Mouse (Mus musculus) midbrain, postnatal 0 days (tissue): Measurements from ENCODE around the gene Tnrc6b. TPM values are rescaled to one million over a fixed set of nuclear protein-coding genes. Genes with fewer than 3 reads are reported as not detected.
A peak's percentile ranks its signal among the peaks of the same experiment; 100 is the strongest.

Experiments used
- ATAC-seq: fragments of 200-750 bp; cut with Nextera tagmentation; 2 replicates; pipeline ENCODE4 v1.8.0; 2017; ENCODE audit warnings: moderate number of reproducible peaks, mild to moderate bottlenecking, moderate TSS enrichment, moderate library complexity; ENCODE audit not compliant: low FRiP score
- DNase-seq: peaks from one replicate; pipeline ENCODE4 v3.0.0-alpha.2; 2015; ENCODE audit warnings: low spot score
- H3K27ac ChIP-seq: fragments of 300-500 bp; sonication (generic); 2 replicates; pipeline ENCODE4 v1.5.1; 2014; ENCODE audit warnings: low read depth, mild to moderate bottlenecking, low read length, mixed read lengths
- H3K27me3 ChIP-seq: fragments of 300-500 bp; sonication (generic); 2 replicates; pipeline ENCODE4 v1.6.1; 2014; ENCODE audit warnings: low read length, control low read depth, mixed read lengths; ENCODE audit not compliant: insufficient read depth
- H3K36me3 ChIP-seq: fragments of 300-500 bp; sonication (generic); 2 replicates; pipeline ENCODE4 v1.6.1; 2014; ENCODE audit warnings: low read length, control low read depth, mixed read lengths; ENCODE audit not compliant: insufficient read depth
- H3K4me1 ChIP-seq: fragments of 300-500 bp; sonication (generic); 2 replicates; pipeline ENCODE4 v1.6.1; 2014; ENCODE audit warnings: mild to moderate bottlenecking, control low read depth, antibody characterized with exemption, low read length, mixed read lengths; ENCODE audit not compliant: insufficient read depth
- H3K4me2 ChIP-seq: fragments of 300-500 bp; sonication (generic); 2 replicates; pipeline ENCODE4 v1.6.1; 2014; ENCODE audit warnings: low read depth, mild to moderate bottlenecking, low read length, mixed read lengths; ENCODE audit not compliant: poor library complexity, severe bottlenecking
- H3K4me3 ChIP-seq: fragments of 300-500 bp; sonication (generic); 2 replicates; pipeline ENCODE4 v1.5.1; 2014; ENCODE audit warnings: low read depth, mild to moderate bottlenecking, low read length, moderate library complexity
- H3K9ac ChIP-seq: fragments of 300-500 bp; sonication (generic); replicated peaks from 2 replicates; pipeline ENCODE4 v1.6.1; 2014; ENCODE audit warnings: mild to moderate bottlenecking, low read length, moderate library complexity, mixed read lengths; ENCODE audit not compliant: poor library complexity, severe bottlenecking
- H3K9me3 ChIP-seq: fragments of 300-500 bp; sonication (generic); 2 replicates; pipeline ENCODE4 v1.6.1; 2016; ENCODE audit warnings: low read length, control low read depth
- CTCF ChIP-seq: IDR thresholded peaks from 2 replicates; pipeline ENCODE4 v1.5.1; 2016; ENCODE audit warnings: antibody characterized with exemption, mild to moderate bottlenecking
- WGBS: fragments of 180-500 bp; shearing (Covaris S2); extraction: QIAGEN DNeasy Blood & Tissue Kit; methylation state at CpG from one replicate; pipeline ENCODE4 v1.1.7; 2014; 5-methylcytosine and 5-hydroxymethylcytosine counted together
- polyA plus RNA-seq: library from polyadenylated mRNA; unstranded; fragments of >200 nt; fragmentation: Nextera tagmentation; extraction: Ambion mirVana; gene quantifications from 2 replicates; pipeline ENCODE4 v1.2.1, GENCODE M21; 2015
- total RNA-seq: library from RNA; depleted of rRNA; stranded (reverse); fragments of >200 nt; gene quantifications from 2 replicates; pipeline ENCODE4 v1.2.3, GENCODE M21; 2014

The Tnrc6b gene
- total and polyA plus RNA-seq, 2 experiments from 2014 or later = 26.3 to 30.0 TPM

- no peak for TF ChIP-seq CTCF
- no peaks in the 10 kb centered on the region for H3K36me3 ChIP-seq
- H3K4me1 ChIP-seq = peaks cover 20% of the 10 kb centered on the region
- H3K9me3 ChIP-seq = no peaks in the 10 kb centered on the region
- peak overlapping the region; percentile 87 for H3K4me2 ChIP-seq
- no peaks in the 10 kb centered on the region for H3K27me3 ChIP-seq
- peak overlapping the region; percentile 53 for H3K4me3 ChIP-seq
- H3K27ac ChIP-seq = peak overlapping the region; percentile 82
- WGBS = under 1% methylated on average over 10 of the region's 10 CpGs
- peak; percentile 57; the same call in 1 of the 2 replicates for ATAC-seq
- peak; percentile 79 for DNase-seq
- H3K9ac ChIP-seq = peak overlapping the region; percentile 71
Observed at GRCm38 (mm10) chr15:80799634-80800137, 88.6 kb downstream of the Tnrc6b start.

DNA sequence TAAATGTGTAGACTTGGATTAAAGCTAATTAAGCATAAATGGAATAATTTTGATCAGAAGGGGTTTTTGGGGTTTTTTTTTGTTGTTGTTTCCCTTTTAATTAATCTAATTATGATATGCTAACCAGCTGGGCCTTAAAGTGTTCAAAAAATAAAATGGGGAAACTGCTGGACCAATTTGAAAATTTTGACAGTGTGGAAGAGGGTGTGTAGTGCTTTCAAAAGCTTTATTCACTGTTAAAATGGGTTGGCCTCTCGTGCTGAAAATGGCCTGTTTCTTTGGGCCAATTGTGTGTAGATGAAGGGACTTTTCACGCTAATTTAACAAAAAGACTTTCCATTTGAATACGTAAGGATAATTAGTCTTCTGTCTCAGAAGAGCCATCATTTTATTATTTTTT lies 89.1 kb downstream of the Tnrc6b start:
- DNase-seq (no peak), ATAC-seq (no peak)
- peak overlapping the region; percentile 82; the same call in 1 of the 2 replicates for H3K27ac ChIP-seq
- peak overlapping the region; percentile 53 for H3K4me3 ChIP-seq
- H3K9me3 ChIP-seq = no peaks in the 10 kb centered on the region
- no peak for TF ChIP-seq CTCF
- no peaks in the 10 kb centered on the region for H3K36me3 ChIP-seq
- H3K9ac ChIP-seq = peak overlapping the region; percentile 71
- WGBS = 2% methylated on average over 3 of the region's 3 CpGs
- H3K27me3 ChIP-seq = no peaks in the 10 kb centered on the region
- peak overlapping the region; percentile 87 for H3K4me2 ChIP-seq
- H3K4me1 ChIP-seq = peaks cover 20% of the 10 kb centered on the region

GRCm38 (mm10) chr15:80800765-80801164 lies 89.7 kb downstream of the Tnrc6b start:
- H3K4me1 ChIP-seq = peaks cover 20% of the 10 kb centered on the region
- no peaks in the 10 kb centered on the region for H3K27me3 ChIP-seq
- no peaks in the 10 kb centered on the region for H3K9me3 ChIP-seq
- TF ChIP-seq CTCF = no peak
- peak overlapping the region; percentile 82; the same call in 1 of the 2 replicates for H3K27ac ChIP-seq
- H3K4me2 ChIP-seq = peak overlapping the region; percentile 87
- DNase-seq = no peak
- 8% methylated on average over 4 of the region's 4 CpGs for WGBS
- H3K4me3 ChIP-seq = peak overlapping the region; percentile 53
- peak overlapping the region; percentile 71 for H3K9ac ChIP-seq
- H3K36me3 ChIP-seq = no peaks in the 10 kb centered on the region
- ATAC-seq = no peak

DNA sequence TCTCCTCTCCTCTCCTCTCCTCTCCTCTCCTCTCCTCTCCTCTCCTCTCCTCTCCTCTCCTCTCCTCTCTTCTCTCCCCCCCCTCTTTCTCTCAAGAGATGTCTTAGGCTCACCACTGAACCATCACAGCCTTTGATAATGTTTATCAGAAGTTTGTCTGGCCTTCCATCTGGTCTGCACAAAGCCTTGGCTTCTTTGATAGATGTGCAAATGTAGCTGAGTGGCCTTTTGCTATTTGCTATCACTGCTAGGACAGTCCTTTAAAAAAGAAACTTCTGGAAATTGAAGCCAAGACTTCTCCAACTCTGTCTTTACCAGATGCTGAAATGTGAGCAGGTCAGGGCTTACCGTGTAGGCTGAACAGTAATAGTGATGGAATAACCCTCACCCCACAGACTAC lies 90.5 kb downstream of the Tnrc6b start:
- no peak for TF ChIP-seq CTCF
- H3K4me3 ChIP-seq = peak overlapping the region; percentile 53; the same call in 1 of the 2 replicates
- WGBS = 32% methylated on average over 1 of the region's 1 CpGs
- no peaks in the 10 kb centered on the region for H3K9me3 ChIP-seq
- no peak overlapping the region for H3K27ac ChIP-seq
- H3K27me3 ChIP-seq = no peaks in the 10 kb centered on the region
- H3K9ac ChIP-seq = no peak overlapping the region
- peaks cover 20% of the 10 kb centered on the region for H3K4me1 ChIP-seq
- H3K4me2 ChIP-seq = peak overlapping the region; percentile 87
- H3K36me3 ChIP-seq = no peaks in the 10 kb centered on the region
- ATAC-seq (no peak), DNase-seq (no peak)

DNA sequence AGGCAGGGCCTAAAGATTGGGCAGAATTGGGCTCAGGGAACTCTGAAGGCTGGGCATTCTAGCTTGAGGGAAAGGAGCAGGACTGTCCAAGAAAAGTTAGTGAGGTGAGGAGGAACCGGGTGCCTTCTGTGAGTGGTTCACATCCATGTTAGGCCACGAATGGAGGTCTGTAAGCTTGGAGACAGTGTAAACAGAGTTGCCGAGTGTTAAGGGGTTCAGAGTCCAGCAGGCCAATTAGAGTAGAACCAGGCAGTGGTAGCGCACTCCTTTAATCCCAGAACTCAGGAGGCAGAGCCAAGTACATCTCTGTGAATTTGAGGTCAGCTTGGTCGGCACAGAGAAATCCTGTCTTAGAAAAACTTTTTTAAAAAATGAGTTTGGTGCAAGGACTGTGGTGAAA lies 96.0 kb downstream of the Tnrc6b start:
- TF ChIP-seq CTCF = no peak
- H3K9me3 ChIP-seq = no peaks in the 10 kb centered on the region
- WGBS = 79% methylated on average over 5 of the region's 5 CpGs
- DNase-seq = no peak
- H3K27me3 ChIP-seq = no peaks in the 10 kb centered on the region
- no peaks in the 10 kb centered on the region for H3K36me3 ChIP-seq
- no peak for ATAC-seq
- H3K4me1 ChIP-seq = peaks cover 10% of the 10 kb centered on the region
- H3K27ac ChIP-seq = no peak overlapping the region
- no peak overlapping the region for H3K4me2 ChIP-seq
- no peak overlapping the region for H3K9ac ChIP-seq
- no peak overlapping the region for H3K4me3 ChIP-seq

- Histone ChIP-seq H3K4me1 (no peaks in the 10 kb centered on the region), H3K36me3 (no peaks in the 10 kb centered on the region), H3K4me3 (no peak overlapping the region), H3K27me3 (no peaks in the 10 kb centered on the region), H3K4me2 (no peak overlapping the region), H3K27ac (no peak overlapping the region), H3K9ac (no peak overlapping the region), H3K9me3 (no peaks in the 10 kb centered on the region)
- WGBS = 96% methylated on average over 3 of the region's 3 CpGs
- no peak for DNase-seq
- no peak for ATAC-seq
- no peak for TF ChIP-seq CTCF
Observed at GRCm38 (mm10) chr15:80810226-80810625, 99.1 kb downstream of the Tnrc6b start.
